Mouse (Mus musculus) gastrocnemius, adult 2 months (tissue): Measurements from ENCODE around the gene Ift43. TPM values are rescaled to one million over a fixed set of nuclear protein-coding genes. Genes with fewer than 3 reads are reported as not detected.

Source experiments
- DNase-seq: peaks from one replicate; pipeline ENCODE4 v3.0.0; 2022
- H3K27ac ChIP-seq: fragments of 200-600 bp; 2 replicates; pipeline ENCODE4 v1.8.1; 2022; ENCODE audit warnings: mild to moderate bottlenecking
- H3K4me3 ChIP-seq: fragments of 200-600 bp; 2 replicates; pipeline ENCODE4 v1.8.1; 2022; ENCODE audit warnings: mild to moderate bottlenecking, moderate library complexity
- CTCF ChIP-seq: fragments of 200-600 bp; IDR thresholded peaks from 2 replicates; pipeline ENCODE4 v1.8.1; 2022; ENCODE audit warnings: antibody characterized with exemption, mild to moderate bottlenecking, moderate library complexity
- intact Hi-C: fragments of 180-260 bp; cut with DNase I; formaldehyde crosslinking; loops from one replicate; pipeline ENCODE4 v1.15.1; 2025
- total RNA-seq, 2 experiments: library from RNA; stranded (reverse); gene quantifications; 2 replicates each; pipeline ENCODE4 v1.2.3; 2021

Gene Ift43
- total RNA-seq, 2 experiments from 2014 or later, result 8.4 to 13.6 TPM

DNA sequence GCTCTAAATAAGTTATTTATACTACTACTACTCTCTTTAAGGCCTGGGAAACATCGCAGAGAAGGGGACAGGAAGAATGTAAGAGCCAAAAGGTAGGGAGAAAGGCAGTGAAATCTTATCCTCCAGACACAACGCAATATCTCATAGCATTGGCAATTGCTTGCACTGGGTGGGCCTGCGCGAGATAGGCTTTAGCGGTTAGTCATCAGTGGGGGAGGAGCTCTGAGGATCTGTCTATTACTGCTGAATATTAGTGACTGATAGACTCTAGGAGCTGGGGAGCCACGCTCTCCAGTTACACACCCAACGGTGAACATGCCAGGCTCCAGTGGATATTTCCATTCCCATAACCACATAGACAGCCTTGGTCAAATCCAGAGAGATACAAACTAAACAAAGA is 114.6 kb downstream of the Ift43 start:
- no peak for TF ChIP-seq CTCF
- no peak overlapping the region for H3K27ac ChIP-seq
- DNase-seq, result no peak
- no peak overlapping the region for H3K4me3 ChIP-seq
- intact Hi-C loops, result no loop called here

- DNase-seq, result no peak
- no peak overlapping the region for H3K4me3 ChIP-seq
- intact Hi-C loops, result no loop called here
- TF ChIP-seq CTCF, result no peak
- H3K27ac ChIP-seq, result no peak overlapping the region
These were observed 121.2 kb downstream of the Ift43 start for GRCm38 (mm10) chr12:86203443-86204057.

DNA sequence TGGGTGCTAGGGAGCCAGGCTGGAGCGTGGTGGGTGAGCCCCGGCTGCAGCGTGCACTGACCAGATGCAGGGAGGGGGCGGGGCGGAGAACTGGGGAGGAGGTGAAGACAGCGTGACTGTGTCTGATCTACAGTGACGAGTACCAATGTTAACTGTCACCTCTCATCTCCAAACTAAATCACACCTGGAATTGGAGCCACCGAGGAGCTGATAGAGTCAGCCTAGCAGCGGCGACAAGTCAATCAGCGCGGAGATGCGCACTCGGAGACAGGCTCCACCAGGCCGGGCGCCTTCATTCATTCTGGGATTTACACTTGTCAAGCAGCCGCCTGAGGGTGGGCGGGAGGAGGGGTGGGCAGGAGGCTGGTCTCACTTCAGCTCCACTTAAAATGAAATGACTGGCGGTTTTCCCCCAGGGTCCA is 128.8 kb downstream of the Ift43 start:
- H3K27ac ChIP-seq, result no peak overlapping the region
- TF ChIP-seq CTCF, result no peak
- intact Hi-C loops, result no loop called here
- DNase-seq, result no peak
- H3K4me3 ChIP-seq, result no peak overlapping the region

Other genes starting within 250 kb of the Ift43 start
- 10 to 100 TPM; 32.2 to 48.0 TPM for gene Tgfb3, start 3.5 kb upstream of the Ift43 start, total RNA-seq
- 10 to 100 TPM; 12.1 to 12.6 TPM for gene Gpatch2l, start 159.3 kb downstream of the Ift43 start, total RNA-seq